Mouse (Mus musculus): ENCODE measurements around the gene Cbx5. TPM values are rescaled to one million over a fixed set of nuclear protein-coding genes. Genes with fewer than 3 reads are reported as not detected.
A peak's percentile ranks its signal among the peaks of the same experiment; 100 is the strongest.

Cbx5 gene
- polyA plus RNA-seq, 1 experiment = 0.95 TPM

DNA sequence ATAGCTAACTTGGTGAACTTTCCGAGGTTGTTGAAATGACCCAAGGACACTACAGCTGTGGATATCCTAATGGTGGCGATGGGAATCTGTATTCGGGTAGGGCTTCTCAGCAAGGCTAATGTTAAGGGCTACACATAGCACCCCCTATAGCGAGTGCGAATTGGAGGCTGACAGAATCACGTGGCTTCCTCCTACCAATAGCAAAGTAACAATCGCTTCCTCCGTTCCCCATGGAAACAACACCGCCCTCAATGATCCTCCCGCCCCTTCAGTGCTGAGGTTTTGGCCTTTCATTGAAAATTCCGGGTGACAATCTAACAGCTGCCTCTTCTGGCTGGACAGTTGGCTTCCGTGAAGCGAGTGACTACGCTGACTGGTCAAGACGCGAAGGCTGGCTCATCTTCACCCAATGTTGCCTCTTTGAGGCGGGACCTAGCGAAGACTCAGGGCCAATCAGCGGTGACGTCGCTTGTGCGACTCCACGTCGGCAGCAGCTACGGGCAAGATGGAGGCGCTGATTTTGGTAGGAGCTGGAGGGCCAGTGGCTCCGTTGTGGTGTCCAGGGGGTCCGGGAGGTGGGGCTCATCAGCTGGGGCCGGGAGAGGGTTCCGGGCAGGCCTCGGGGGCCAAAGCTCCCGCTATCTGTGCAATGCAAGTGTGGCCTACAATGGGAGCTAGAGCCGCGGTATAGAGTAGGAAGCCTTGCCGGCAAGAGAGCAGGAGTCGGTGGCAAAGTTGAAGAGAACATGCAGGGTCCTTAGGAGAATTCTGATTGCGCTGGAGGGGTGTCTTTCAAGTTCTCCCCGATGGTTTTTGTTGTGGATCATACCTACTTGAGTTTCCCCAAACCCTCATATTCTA lies 33.0 kb upstream of the Cbx5 start, which contains the start of gene Copz1:
Gene Copz1 (plus strand): TSS at position 296 of the 861 bp plus-strand sequence.
- Histone ChIP-seq H3K4me1 (ENCODE audit: control insufficient read depth) (peaks cover 65% of the 10 kb centered on the region), H3K27me3 (ENCODE audit: control insufficient read depth) (no peaks in the 10 kb centered on the region), H3K4me3 (replicated peaks) (peak within 1 kb of the TSS; percentile 87), H3K9me3 (ENCODE audit: control insufficient read depth, low read length) (no peaks in the 10 kb centered on the region), H3K36me3 (ENCODE audit: control insufficient read depth) (peaks cover 27% of the 10 kb centered on the region)
- TF ChIP-seq GATA1 (IDR thresholded peaks at IDR 0.05; ENCODE audit: low read length) (no peak), TAL1 (IDR thresholded peaks at IDR 0.05; ENCODE audit: low read length) (no peak)

DNA sequence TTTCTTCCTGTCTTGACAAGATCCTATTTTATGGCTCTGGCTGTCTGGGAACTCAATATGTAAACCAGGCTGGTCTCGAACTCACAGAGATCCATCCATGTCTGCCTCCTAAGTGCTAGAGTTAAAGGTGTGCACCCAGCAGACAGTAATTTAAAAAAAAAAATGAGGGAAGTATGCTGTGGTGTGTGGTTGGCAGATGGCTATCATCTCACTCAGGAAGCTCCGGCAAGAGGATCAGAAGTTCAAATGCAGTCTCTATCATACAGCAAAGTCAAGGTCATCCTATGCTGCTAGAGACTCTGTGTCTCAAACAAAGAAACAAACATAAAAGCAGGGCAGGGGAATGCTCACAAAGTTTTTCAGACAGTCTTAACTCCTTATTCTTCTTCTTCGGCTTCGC lies 29.3 kb upstream of the Cbx5 start:
- no peak for TF ChIP-seq GATA1 (IDR thresholded peaks at IDR 0.05; ENCODE audit: low read length)
- no peak for TF ChIP-seq TAL1 (IDR thresholded peaks at IDR 0.05; ENCODE audit: low read length)
- Histone ChIP-seq H3K4me3 (replicated peaks) (no peak overlapping the region), H3K4me1 (ENCODE audit: control insufficient read depth) (peaks cover 62% of the 10 kb centered on the region), H3K9me3 (ENCODE audit: control insufficient read depth, low read length) (no peaks in the 10 kb centered on the region), H3K36me3 (ENCODE audit: control insufficient read depth) (no peaks in the 10 kb centered on the region; the same call in 1 of the 2 replicates), H3K27me3 (ENCODE audit: control insufficient read depth) (no peaks in the 10 kb centered on the region)

DNA sequence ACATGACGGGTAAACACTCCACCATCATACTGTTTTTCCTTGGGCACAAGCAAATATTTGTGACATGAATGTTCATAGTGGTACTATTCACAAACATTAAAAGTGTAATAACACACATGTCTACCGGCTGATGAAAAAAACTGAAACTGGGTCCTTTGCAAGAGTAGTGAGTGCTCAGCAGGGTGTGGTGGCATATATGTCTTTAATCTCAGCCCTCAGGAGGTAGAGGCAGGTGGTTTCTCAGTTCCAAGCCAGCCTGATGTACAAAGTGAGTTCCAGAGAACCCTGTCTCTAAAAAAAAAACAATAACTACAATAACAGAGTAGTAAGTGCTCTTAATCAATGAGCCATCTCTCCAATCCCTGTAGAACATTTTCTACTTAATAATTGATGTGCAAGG lies 25.2 kb upstream of the Cbx5 start:
- H3K4me3 ChIP-seq (replicated peaks) = no peak overlapping the region

DNA sequence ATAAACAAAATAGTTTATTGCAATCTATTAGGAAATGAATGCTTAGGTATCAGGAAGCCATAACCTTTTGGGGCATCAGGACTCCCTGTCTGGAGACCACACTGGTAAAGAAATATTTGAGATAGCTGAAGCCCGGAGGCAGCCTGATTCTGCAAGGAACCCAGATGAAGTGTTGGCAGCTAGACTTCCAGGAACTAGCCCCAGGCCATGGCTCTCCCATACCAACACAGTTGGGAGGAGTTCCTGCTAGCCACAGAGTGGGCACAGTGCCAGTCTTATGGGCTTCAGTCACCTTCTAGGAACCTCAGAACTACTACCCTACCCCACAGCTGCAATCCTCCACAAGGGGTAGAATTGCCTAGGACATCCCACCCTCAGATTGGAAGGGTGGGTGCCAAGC lies 20.4 kb upstream of the Cbx5 start:
- no peaks in the 10 kb centered on the region for H3K27me3 ChIP-seq (ENCODE audit: control insufficient read depth)
- no peaks in the 10 kb centered on the region for H3K9me3 ChIP-seq (ENCODE audit: control insufficient read depth, low read length)
- TF ChIP-seq TAL1 (IDR thresholded peaks at IDR 0.05; ENCODE audit: low read length) (no peak), GATA1 (IDR thresholded peaks at IDR 0.05; ENCODE audit: low read length) (no peak)
- H3K4me3 ChIP-seq (replicated peaks) = peak overlapping the region; percentile 5
- H3K36me3 ChIP-seq (ENCODE audit: control insufficient read depth) = peaks cover 16% of the 10 kb centered on the region
- peaks cover 84% of the 10 kb centered on the region for H3K4me1 ChIP-seq (ENCODE audit: control insufficient read depth)

More for the DNA sequence above, 25.2 kb upstream of the Cbx5 start:
- Histone ChIP-seq H3K36me3 (ENCODE audit: control insufficient read depth) (no peaks in the 10 kb centered on the region; the same call in 1 of the 2 replicates), H3K9me3 (ENCODE audit: control insufficient read depth, low read length) (no peaks in the 10 kb centered on the region), H3K4me1 (ENCODE audit: control insufficient read depth) (peaks cover 69% of the 10 kb centered on the region), H3K27me3 (ENCODE audit: control insufficient read depth) (no peaks in the 10 kb centered on the region)
- TF ChIP-seq GATA1 (IDR thresholded peaks at IDR 0.05; ENCODE audit: low read length) (no peak), TAL1 (IDR thresholded peaks at IDR 0.05; ENCODE audit: low read length) (no peak)

DNA sequence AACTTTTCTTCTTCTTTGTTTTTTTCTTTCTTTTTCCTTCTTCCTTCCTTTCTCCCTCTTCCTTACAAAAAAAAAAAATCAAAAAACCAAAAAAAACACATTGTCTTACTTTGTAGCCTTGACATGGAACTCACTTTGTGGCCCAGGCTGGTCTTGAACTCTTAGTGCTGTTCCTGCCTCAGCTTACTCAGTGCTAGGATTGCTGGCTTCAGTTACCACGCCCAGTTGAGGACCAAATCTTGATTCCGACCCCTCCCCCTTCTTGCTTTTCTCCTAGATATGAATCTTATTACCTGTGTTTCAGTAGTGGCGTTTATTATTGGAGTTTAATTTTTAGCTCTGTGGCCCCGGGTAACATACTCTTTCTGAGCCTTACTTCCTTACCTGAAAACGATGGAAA lies 19.5 kb upstream of the Cbx5 start:
- peak overlapping the region; percentile 83 for H3K4me3 ChIP-seq (replicated peaks)
- H3K4me1 ChIP-seq (ENCODE audit: control insufficient read depth) = peaks cover 75% of the 10 kb centered on the region
- H3K9me3 ChIP-seq (ENCODE audit: control insufficient read depth, low read length) = no peaks in the 10 kb centered on the region
- H3K36me3 ChIP-seq (ENCODE audit: control insufficient read depth) = peaks cover 25% of the 10 kb centered on the region
- TF ChIP-seq GATA1 (IDR thresholded peaks at IDR 0.05; ENCODE audit: low read length) (no peak), TAL1 (IDR thresholded peaks at IDR 0.05; ENCODE audit: low read length) (no peak)
- no peaks in the 10 kb centered on the region for H3K27me3 ChIP-seq (ENCODE audit: control insufficient read depth)

GRCm38 (mm10) chr15:103257790-103258728 lies 18.4 kb upstream of the Cbx5 start, which contains the start of gene Nfe2:
Gene Nfe2, minus strand, starts transcription at chr15:103258403.
- Histone ChIP-seq H3K36me3 (ENCODE audit: control insufficient read depth) (peaks cover 36% of the 10 kb centered on the region), H3K27me3 (ENCODE audit: control insufficient read depth) (no peaks in the 10 kb centered on the region), H3K4me1 (ENCODE audit: control insufficient read depth) (peaks cover 69% of the 10 kb centered on the region), H3K4me3 (replicated peaks) (peak within 1 kb of the TSS; percentile 83), H3K9me3 (ENCODE audit: control insufficient read depth, low read length) (no peaks in the 10 kb centered on the region)
- TF ChIP-seq GATA1 (IDR thresholded peaks at IDR 0.05; ENCODE audit: low read length) = peak; percentile 88
- peak; percentile 92 for TF ChIP-seq TAL1 (IDR thresholded peaks at IDR 0.05; ENCODE audit: low read length)

GRCm38 (mm10) chr15:103256210-103256986 lies 16.8 kb upstream of the Cbx5 start:
- H3K4me3 ChIP-seq (replicated peaks) = peak overlapping the region; percentile 83
- H3K27me3 ChIP-seq (ENCODE audit: control insufficient read depth) = no peaks in the 10 kb centered on the region
- no peak for TF ChIP-seq TAL1 (IDR thresholded peaks at IDR 0.05; ENCODE audit: low read length)
- H3K4me1 ChIP-seq (ENCODE audit: control insufficient read depth) = peaks cover 77% of the 10 kb centered on the region
- H3K9me3 ChIP-seq (ENCODE audit: control insufficient read depth, low read length) = no peaks in the 10 kb centered on the region
- peaks cover 52% of the 10 kb centered on the region for H3K36me3 ChIP-seq (ENCODE audit: control insufficient read depth)

GRCm38 (mm10) chr15:103255169-103255568 lies 15.6 kb upstream of the Cbx5 start:
- Histone ChIP-seq H3K27me3 (ENCODE audit: control insufficient read depth) (no peaks in the 10 kb centered on the region), H3K9me3 (ENCODE audit: control insufficient read depth, low read length) (no peaks in the 10 kb centered on the region; the same call in 1 of the 2 replicates), H3K4me3 (replicated peaks) (peak overlapping the region; percentile 83), H3K4me1 (ENCODE audit: control insufficient read depth) (peaks cover 78% of the 10 kb centered on the region), H3K36me3 (ENCODE audit: control insufficient read depth) (peaks cover 65% of the 10 kb centered on the region)
- no peak for TF ChIP-seq GATA1 (IDR thresholded peaks at IDR 0.05; ENCODE audit: low read length)
- no peak for TF ChIP-seq TAL1 (IDR thresholded peaks at IDR 0.05; ENCODE audit: low read length)
